Mouse (Mus musculus): Measurements from ENCODE around the gene Ttc33.

The Ttc33 gene

DNA sequence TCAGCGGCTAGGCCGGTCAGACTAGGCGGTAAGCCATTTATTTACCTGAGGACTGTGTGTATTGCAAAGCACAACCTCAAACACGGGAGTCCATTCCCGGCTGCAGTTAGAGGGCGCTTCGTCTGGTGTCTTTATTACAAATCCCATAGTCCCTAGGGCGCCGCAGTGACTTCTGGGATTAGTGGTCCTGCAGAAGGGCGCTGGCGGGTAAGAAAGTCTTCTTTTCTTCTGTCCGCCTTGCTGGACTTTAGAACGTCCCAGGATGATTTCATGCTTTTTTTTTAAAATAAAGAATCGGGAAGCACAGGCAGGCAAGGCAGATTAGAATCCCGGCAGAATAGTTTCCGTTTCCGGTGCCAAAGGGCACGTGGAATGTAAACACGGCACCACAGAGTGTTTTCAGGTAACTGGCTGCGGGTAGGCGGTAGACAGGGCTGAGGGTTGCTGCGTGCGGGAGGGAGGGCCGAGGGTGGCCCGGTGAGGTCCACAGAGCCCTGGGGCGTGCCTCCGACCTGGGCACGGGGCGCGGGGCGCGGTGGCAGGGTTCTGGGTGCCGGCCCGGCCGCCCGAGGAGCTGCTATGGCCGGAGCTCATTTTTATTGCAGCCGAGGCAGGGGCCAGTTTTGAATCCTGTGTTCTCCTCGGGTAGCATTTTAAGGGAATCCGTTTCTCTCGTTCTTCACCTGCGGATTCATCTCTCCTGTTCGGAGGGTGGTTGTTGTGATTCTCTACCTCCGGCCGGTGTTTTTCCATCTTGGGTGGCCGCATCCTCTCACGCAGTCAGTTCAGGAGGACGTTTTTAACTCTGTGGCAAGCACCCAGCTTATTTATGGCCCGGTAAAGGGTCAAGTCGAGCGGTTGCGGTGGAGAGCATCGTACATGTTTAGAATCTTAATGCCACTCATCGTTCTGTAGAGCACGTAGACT is at the start of gene Ttc33:
Ttc33 (plus strand) TSS at position 160 of the 927 bp plus-strand sequence.
- ATAC-seq (ENCODE audit: insufficient number of reproducible peaks, low FRiP score, low TSS enrichment): peak; percentile 88

DNA sequence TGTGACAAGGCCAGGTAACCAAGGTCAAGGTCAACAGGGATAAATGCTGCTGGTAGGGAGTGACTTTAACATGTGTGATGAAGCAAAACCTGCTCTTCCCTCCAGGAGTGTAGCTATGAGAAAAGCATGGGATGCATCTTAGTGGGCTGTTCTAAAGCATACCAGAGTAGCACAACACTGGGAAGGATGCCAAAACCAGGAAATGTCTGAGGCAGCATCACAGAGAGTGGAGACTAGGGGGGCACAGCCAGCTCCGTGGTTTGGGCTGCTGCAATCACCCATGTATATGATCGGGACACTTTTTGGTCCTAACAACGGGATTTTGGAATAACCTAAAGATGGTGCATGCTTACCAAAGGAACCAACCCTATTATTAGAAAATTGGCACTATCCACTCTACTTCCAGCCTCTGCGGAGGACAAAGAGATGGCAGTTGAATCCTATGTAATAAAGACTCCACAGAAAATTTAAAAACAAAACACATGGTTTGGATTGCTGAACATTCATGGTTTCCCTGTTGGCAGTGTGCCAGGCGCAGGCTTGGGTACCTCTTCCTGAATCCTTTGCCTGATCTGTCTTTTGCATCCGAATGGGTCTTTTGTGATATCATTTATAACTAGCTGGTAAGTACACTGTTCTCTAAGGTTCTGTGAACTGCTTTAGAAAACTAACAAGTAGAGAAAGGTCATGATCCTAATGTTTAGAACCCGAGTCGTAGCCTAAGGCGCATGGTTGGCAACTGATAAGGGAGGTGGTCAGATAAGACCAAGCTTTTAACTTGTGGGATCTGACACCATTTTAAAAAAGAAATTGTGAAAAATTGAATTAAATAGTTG is 47.1 kb upstream of the Ttc33 start:
- no peak for ATAC-seq (ENCODE audit: insufficient number of reproducible peaks, low FRiP score, low TSS enrichment)

DNA sequence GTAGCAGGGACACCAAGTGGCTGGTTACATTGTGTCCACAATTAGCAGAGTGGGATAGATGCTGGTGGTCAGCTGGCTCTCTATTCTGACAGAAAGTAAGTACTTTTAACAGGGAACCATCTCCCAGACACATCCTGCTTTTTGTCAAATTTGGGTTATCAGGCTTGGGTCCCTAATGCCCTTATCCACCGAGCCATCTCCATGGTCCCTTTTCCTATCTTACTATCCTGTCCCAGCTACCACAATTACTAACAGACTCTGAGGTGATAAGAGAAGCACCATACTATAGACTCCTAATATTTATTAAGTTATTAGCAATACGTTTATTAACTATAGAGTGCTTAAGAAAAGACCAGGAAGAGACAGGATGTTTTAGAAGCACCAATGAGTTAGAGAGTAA is 46.0 kb upstream of the Ttc33 start:
- no peak for ATAC-seq (ENCODE audit: insufficient number of reproducible peaks, low FRiP score, low TSS enrichment)

DNA sequence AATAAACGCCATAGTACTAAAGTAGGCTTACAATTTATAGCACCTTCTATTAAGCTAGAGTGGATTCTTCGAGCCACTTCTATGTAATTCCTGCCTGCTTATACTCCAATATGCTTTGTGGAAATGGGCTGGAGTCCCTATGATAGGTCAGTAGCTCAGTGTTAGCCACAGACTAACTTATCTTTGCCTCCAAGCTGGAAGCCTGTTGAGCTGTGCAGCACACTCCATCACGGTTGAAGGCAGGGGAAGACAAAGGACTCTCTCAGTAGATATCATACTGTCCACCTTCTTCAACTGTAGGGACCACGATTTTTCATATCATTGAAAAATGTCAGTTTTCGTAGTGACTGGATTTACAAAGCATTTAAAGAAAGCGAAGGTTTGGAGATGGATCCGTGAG is 45.5 kb upstream of the Ttc33 start:
- no peak for ATAC-seq (ENCODE audit: insufficient number of reproducible peaks, low FRiP score, low TSS enrichment)

DNA sequence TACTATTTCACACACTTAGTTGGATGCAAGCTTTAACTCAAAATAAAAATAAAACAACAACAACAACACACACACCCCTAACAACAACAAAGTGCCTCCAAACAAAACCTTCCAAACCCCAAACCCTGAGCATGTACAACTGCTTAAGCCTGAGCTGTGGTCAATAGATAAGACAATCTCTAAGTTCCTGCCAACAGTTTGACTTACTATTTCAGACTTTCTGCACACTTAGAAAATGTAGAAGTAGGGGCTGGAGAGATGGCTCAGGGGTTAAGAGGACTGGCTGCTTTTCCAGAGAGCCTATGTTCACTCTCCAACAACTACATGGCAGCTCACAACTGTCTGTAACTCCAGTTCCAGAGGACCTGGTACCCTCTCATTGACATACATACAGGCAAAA is 45.0 kb upstream of the Ttc33 start:
- ATAC-seq (ENCODE audit: insufficient number of reproducible peaks, low FRiP score, low TSS enrichment): no peak

DNA sequence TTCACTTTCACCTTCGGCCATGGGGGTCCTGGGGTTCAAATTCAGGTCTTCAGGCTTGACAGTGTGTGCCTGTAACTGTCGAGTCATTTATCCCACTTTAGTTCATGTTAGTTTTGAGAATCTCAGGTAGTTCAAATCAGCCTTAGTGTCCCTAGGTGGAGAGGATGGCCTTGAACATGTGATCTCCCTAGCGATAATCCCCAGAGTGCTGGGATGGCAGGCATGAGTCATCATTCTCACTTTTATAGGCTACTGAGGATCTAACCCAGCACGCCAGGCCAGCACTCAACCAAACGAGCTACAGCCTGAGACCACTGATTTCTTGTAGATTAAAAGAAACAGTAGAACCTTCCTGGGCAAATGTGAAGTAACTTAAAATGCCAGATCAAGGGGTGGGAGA is 43.3 kb upstream of the Ttc33 start:
- no peak for ATAC-seq (ENCODE audit: insufficient number of reproducible peaks, low FRiP score, low TSS enrichment)

DNA sequence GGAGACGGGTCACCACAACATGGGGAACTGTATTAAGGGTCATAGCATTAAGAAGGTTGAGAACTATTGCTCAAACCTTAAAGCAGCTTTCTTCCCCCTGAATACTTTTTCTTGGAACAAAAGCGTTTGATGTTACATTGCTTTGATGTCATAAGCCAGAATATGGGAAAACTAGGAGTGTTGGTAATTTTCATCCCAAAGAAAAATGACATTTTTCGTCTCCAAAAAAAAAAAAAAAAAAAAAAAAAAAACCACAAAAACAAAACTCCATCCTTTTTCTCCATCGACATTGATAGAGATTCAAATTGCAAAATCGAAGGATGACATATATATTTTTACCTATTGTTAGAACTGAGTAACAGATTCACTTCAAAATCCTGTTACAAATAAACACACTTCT is 42.6 kb upstream of the Ttc33 start:
- no peak for ATAC-seq (ENCODE audit: insufficient number of reproducible peaks, low FRiP score, low TSS enrichment)

DNA sequence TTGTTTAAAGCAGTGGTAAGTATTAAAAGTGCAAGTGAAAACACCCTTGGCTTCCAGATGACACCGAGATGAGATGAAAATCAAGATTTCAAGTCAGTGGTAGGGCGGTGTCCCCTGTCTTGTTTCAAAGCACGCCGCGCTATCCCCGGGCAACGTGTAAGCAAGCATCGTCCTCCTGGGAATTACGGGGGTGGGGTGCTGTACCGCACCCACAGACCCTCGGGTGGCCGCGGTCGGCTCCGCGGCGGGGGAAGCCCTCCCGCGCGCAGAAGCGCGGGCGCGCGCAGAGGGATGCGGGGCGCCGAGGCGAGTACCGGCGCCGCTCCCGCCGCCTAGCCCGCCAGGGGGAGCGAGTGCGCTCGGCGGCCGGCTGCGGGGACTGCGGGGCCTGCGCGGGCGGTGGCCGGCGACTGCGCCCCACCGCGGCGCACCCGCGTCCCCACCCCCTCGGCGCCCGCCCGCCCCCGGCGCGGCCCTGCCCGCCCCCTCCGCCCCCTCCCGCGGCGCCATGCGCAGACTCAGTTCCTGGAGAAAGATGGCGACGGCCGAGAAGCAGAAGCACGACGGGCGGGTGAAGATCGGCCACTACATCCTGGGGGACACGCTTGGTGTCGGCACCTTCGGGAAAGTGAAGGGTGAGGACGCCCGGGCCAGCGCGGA is 41.8 kb upstream of the Ttc33 start, which contains the start of gene Prkaa1:
Prkaa1 (plus strand) TSS at position 501 of the 660 bp plus-strand sequence.
- peak; percentile 89 for ATAC-seq (ENCODE audit: insufficient number of reproducible peaks, low FRiP score, low TSS enrichment)

DNA sequence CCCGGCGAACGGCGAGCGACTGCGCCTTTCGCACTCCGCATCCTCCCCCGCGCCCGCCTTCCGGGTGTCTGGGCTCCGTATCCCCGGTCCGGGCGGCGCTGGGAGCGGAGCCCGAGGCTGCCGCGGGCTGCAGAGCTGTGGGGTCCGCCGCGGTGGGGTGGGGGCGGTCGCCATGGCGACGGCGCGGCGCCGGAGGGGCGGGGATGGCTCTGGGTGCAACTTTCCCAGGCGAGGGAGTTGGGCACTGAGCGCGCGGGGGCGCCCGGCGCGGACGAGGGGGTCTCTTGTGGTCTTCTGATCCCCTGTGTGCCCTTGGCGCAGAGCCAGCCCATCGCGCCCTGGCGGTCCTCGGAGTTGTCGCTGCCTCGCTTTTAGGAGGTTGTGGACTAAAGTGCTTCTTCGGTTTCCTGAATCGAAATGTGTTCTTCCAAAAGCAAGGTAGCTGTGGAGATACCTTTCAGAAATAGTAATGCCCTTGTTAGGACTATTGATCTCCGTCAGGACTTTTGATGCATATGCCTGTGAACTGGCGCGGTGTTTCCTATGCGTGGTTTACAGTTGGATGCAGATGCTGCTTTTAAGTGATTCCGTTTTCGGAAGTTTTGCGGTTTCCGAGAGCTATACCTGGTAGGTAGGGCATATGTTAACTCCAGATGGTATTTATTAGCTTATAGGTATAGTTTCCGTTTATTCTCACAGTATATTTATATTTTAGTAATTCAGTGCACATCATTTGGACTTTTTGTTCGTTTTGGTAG is 41.1 kb upstream of the Ttc33 start:
- ATAC-seq (ENCODE audit: insufficient number of reproducible peaks, low FRiP score, low TSS enrichment): no peak

DNA sequence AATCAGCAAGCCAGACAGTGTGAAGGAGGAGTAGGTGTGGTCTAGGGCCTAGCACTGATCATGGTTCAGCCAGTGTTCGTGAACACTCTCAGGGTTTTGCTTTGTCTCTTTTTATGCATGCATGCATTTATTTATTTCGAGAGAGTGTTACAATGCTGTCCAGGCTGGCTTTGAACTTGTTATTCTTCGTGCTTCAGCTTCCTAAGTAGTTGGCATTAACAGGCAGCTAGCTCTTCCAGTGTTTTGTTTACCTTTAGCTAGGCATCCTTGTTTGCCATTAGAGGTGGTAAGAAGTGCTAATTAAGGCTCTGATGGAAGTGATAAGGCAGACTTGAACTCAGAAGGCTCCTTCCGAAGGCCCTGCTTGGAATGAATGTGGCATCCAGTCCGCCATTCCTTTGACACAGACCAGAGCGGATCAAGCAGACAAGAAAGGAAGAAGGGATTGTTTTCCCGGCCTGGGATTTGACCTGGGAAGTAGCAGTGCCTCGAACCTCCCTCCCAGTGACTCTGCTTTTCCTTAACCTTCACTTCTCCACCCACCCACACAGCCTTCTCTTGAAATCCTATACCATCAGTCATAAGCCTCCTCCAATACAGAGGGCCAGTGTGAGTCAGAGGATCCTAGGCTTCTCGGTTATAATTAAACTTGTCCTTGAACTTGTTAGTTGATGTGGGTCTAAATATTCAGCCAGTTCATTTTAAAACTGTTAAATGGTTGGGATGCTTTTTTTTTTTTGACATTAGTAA is 40.0 kb upstream of the Ttc33 start:
- no peak for ATAC-seq (ENCODE audit: insufficient number of reproducible peaks, low FRiP score, low TSS enrichment)

DNA sequence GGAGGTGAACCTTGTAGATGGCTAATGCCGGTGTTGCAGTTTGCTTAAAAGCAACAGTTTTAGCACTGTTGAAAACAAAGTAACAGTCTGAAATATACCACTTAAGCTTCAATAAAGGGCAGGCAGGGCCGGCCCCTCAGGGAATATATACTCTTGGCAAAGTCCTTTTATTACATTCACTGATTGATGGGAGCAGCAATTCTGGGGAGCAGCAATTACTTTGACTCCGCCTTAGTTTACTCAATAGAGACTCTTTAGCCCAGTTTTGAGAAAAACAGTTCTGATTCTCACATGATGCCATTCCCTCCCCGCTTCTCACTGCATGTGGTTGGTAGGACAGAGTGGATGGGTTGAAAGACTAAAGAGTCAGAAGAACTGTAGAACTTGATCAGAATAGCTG is 36.1 kb upstream of the Ttc33 start:
- ATAC-seq (ENCODE audit: insufficient number of reproducible peaks, low FRiP score, low TSS enrichment): no peak

DNA sequence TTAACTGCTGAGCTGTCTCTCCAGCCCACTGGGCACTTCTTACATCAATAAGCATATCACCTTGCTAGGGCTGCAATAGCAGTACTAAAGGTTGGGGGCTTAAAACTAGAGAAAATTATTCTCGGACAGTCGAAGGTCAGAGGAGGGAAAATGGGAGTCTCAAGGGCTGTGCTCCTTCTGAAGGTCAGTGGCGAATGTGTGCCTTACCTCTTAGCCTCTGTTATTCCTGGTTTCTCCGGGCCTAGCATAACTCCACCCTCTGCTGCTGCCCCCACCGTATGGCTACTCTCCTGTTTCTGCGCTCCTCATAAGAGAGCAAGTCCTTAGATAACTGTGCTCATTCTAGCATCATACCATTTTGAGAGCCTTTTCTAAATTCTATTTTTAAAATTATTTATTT is 33.2 kb upstream of the Ttc33 start:
- no peak for ATAC-seq (ENCODE audit: insufficient number of reproducible peaks, low FRiP score, low TSS enrichment)

DNA sequence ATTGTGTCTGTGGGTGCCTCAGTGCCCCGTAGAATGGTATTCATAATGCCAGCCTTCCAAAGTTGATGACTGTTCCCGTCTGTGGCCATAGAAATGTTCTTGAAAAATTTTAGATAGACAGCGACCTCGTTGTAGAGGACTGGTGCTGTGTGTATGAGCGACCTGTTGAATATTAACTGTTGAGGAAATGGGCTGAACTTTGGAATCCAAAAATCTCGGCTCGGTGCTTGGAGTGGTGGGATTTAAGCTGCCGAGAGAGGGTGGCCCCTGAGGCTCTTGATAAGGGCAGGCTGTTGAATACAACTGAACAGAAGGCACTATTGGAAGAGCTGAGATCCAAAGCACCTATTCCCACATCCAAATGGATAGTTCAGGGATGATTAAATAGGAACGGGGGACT is 30.7 kb upstream of the Ttc33 start:
- no peak for ATAC-seq (ENCODE audit: insufficient number of reproducible peaks, low FRiP score, low TSS enrichment)

DNA sequence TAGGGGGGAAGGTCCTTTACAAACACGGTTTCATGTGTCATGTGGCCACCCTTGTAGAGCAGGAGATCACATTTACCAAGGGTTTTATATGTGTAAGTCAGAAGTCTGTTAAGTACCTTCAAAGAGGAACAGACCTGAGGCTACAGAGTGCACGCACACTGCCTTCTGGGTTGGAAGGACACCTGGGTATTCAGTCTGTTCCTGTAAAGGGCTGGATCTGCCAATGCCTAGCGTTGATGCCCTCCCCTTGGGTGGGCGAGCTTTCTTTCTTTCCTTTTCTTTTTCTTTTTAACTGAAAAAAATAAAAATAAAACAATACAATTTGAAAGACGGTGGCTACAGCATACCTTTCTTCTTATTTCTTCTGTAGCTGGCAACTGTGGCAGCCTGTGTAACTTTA is 30.2 kb upstream of the Ttc33 start:
- ATAC-seq (ENCODE audit: insufficient number of reproducible peaks, low FRiP score, low TSS enrichment): no peak

DNA sequence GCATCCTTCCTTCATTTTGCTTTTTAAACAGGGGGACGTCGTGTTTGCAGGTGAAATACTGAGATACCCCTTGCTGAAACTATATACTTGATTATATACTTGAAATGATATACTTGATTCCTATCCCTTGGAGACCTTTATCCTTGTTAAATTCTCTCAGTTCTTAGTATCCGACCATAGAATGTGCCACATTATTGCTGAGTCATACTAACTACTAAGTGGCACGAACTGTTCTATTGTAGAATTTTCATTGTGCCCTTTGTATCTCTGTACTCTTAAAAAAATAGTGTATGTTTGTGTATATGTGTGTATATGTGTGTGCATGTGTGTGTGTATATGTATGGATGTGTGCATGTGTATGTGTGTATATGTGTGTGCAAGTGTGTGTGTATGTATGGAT is 29.0 kb upstream of the Ttc33 start:
- no peak for ATAC-seq (ENCODE audit: insufficient number of reproducible peaks, low FRiP score, low TSS enrichment)

DNA sequence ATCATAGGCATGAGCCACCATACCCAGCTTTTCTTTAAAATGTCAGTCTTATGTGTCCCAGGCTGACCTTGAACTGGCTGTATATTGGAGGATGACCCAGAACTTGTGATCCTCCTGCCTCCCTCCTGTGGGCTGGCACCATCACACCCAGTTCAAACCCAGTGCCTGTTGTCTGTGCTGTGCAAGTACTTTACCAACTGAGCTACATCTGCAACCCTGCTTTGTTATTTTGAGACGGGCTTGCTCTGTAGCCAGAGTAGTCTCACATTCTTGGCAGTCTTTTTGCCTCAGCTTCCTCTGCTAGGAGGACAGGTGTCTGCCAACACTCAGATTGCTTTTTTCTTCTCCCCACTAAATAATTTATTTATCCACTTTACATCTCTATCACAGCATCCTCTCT is 27.9 kb upstream of the Ttc33 start:
- ATAC-seq (ENCODE audit: insufficient number of reproducible peaks, low FRiP score, low TSS enrichment): no peak

DNA sequence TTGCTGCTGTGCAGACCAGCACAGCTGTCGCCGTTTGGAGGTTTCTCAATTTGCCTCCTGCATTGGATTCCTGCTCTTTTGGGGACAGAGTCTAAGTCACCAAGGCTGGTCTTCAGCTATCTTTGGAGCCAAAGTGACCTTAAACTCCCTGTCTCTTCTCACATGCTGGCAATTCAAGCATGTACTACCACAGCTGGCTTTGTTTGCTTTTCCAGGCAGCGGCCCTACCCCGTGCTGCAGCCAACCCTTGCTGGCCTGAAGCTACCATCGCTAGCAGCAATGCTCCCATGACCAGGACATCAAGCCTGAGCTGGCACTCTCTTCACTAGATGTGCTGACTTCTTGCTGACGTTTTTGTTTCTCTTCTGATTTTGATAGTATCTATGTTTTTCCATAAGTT is 26.5 kb upstream of the Ttc33 start:
- ATAC-seq (ENCODE audit: insufficient number of reproducible peaks, low FRiP score, low TSS enrichment): no peak

DNA sequence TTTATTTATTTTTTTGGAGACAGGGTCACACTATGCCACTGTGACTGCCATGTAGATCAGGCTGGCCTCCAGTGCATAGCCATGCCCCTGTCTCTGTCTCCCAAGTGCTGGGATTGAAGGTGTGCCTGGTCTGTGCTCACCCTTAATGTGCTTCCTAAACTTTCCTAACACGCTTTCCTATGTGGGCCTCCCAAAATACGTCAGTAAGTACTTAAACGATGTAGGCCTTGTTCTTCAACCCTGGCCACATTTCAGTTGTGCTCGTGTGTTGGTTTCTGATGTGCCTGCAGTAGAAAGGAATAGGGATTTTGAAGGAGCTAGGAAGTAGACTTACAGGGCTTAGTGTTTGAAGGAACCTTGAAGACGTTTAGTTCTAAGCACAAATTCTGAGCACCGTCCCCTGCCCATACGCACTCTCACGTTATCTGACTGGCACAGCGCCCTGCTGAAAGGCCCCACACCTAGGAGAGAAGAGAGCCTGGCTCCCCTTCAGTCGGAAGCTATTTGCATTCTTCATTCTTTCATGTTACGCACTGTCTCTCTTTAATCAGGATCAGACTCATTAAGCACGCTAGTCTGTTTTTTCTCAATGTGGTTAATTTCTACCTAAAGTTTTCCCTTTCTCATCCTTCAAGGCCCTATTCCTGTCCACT is 20.1 kb upstream of the Ttc33 start:
- ATAC-seq (ENCODE audit: insufficient number of reproducible peaks, low FRiP score, low TSS enrichment): no peak

DNA sequence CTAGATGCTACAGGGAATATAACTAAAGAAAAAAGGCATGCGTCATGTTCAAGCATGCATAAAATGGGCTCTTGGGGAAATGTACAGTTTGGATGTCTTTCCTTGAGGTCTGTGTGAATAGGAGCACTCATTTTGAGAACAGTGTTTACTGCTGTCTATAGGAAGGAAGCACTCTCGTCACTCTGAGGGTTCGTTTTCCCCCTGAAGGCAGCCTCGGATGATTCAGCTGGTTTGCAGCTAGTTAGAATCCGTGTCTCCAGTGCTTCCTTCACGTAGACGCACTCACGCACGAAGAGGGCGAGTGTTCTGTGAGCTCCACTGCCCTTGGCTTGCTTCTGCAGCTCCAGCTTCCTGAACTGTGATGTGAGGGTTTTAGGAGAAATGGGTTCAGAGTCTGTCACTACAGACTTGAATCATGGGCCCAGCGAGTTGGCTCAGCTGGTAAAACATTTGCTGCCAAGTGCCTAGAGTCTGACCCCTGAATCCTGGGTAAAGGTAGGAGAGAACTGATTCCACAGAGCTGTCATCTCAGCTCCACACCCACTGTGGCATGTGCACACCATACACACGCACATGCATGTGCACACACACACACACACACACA is 12.0 kb upstream of the Ttc33 start:
- no peak for ATAC-seq (ENCODE audit: insufficient number of reproducible peaks, low FRiP score, low TSS enrichment)

Data from cerebellum, adult (tissue).